Mouse (Mus musculus) thymus, postnatal 10 days (tissue): ENCODE data around the gene Svopl.

Source experiments
- DNase-seq, 2 experiments: peaks; one replicate each; pipeline ENCODE4 v3.0.0; 2021; ENCODE audit warnings: low spot score in 2 of 2

Gene Svopl

GRCm38 (mm10) chr6:38031924-38032540, 14.8 kb downstream of the Svopl start:
- DNase-seq, result no peak

DNA sequence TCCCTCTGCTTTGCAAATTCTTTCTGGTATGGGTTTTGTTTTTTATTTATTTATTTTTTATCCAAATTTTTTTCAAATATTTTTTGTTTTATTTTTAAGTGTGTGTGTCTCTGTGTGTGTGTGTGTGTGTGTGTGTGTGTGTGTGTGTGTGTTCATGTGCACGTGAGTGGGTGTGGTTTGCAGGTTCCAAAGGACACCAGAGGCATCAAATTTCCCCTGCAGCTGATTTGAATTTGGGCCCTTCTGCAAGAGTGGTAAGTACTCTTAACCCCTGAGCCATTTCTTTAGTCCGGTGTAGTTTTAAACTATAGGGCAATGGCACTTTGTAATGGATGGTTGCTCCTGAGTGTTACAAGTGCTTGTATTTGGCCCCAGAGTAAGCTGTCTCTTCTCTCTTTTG, 18.6 kb downstream of the Svopl start:
- DNase-seq, result no peak

DNA sequence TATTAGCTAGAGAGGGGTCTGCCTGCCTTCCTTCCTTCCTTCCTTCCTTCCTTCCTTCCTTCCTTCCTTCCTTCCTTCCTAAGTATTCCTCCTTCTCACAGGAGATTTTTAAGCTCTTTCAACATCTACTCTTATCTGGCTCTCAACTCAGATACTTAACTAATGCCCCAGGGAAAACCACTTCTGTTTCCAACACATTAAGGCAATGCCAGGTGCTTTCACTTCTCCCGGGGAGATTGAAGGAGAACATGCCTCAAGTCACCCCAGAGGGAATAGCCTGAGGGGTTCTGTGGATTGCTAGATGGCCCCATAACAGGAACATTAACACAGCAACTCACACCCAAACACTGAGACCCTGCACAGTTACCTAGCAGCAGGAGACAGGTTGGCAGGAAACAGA, 19.0 kb downstream of the Svopl start:
- no peak for DNase-seq

DNA sequence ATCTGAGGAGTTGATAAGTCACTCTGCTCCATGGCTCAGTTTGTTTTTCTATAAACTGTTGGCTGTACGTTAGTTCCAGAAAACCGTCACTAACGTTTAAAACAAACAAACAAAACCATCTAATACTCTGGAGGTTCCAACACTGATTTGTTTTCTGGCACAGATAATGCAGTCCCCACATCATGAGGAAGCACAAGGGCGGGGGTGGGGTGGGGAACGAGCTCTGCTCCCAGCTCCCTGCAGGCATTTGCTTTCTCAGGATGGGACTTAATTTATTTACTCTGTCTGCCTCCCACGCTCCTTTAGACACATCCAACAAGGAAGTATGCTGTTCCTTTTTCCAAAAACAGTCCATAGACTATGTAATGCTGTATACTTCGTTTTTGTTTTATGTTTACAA, 23.5 kb downstream of the Svopl start:
- no peak for DNase-seq

DNA sequence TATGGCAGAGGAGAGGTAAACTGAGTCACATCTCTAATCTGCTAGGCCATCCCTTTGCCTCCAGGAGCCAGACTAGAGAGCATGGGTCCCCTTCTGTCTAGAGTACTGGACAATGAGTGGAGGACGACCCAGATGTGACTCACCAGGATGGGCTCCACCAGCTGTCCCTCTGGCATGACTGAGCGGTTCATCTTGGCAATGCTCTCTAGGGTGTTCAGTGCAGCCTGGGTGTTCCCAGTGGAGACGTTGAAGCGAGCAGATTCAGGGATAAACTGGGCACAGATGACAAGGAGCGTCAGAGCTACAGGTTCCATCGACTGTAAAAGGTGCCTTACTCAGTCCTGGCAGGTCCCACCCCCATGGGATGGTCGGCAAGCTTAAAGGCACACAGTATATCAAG, 25.4 kb downstream of the Svopl start:
- DNase-seq, result no peak

DNA sequence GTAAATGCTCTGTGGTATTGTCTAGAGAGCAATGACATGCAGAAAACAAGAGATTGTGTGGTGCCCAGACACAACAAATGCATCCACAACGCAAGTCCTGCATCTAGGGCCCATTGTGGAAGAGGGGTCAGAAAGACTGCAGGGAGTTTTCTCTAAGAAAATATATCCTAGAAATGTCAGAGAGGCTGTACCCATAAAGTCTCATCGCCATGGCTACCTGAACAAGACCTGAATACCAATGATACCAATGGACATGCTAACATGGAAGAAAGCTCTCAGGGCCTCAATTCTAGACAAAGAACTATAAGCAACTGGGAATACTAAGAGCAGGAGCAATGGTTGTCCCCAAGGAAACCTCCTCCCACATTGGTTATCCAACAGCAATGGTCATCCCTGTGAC, 34.0 kb downstream of the Svopl start:
- DNase-seq, result no peak

GRCm38 (mm10) chr6:38007459-38007858, 39.3 kb downstream of the Svopl start:
- DNase-seq, result peak in 1 of 2 experiments; percentile 53

DNA sequence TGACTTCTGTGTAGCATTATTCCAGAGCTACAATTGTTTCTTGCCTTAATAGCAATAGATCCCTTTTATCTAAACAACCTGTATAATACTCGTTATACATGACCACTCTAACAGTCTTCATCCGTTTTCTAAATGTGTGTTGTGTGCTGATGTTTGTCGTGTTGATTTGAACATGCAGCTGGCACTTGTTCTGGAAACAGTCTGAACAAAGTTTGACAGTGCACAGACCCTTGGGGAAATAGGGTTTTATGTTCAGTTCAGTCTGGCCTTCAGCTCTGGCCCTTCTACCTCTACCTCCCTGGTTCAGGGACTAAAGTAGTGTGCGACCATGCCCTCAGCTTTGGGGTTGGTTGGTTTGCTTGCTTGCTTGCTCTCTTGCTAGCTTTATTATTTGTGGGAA, 79.4 kb downstream of the Svopl start:
- no peak for DNase-seq

DNA sequence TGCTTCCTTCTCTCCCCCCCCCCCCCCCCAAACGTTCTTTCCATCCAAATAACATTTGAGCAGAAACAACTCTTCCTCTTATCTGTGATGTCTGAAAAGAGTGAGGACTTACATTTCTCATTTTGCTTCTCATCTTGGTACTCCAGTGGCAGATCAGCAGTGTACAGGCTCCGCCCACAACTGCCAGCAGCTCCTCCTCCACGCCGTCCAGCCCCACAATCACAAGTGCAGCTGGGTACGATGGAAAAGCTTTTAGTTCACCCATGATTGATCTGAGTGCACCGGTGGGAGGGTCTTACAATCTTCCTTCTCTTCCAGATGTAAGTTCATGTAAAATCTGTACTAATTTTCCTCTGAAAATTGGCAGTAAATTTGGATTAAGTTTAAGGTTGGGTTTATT, 95.5 kb downstream of the Svopl start:
- DNase-seq, result no peak

- no peak for DNase-seq
Measured at GRCm38 (mm10) chr6:37936498-37936897, 110.3 kb downstream of the Svopl start.
